Mouse (Mus musculus) megakaryocyte, embryonic 14.5 days (primary cell): Measurements from ENCODE around the gene Ap3d1.

Experiments
- FLI1 ChIP-seq: IDR thresholded peaks from 2 replicates; pipeline ENCODE4 v1.6.1; 2012; ENCODE audit warnings: low read length, inconsistent platforms, mixed read lengths
- GATA1 ChIP-seq: IDR thresholded peaks from 3 replicates; pipeline ENCODE4 v1.6.1; 2012; ENCODE audit warnings: mixed read lengths, low read length, inconsistent platforms, borderline replicate concordance

GRCm38 (mm10) chr10:80665016-80665380 is 77.1 kb downstream of the Ap3d1 start:
- no peak for TF ChIP-seq GATA1
- no peak for TF ChIP-seq FLI1
